Mouse (Mus musculus) CH12.LX (cell line): ENCODE measurements around the gene Asb16.

Experiments used
- CTCF ChIP-seq, 2 experiments: IDR thresholded peaks in 1 of 2; conservative IDR thresholded peaks in 1 of 2; 2 replicates each; pipeline ENCODE4 v1.5.1; 2011 to 2012; ENCODE audit warnings: low read depth in 2 of 2, low read length in 2 of 2, improper control_type of control experiment in 1 of 2, inconsistent platforms in 1 of 2, mild to moderate bottlenecking in 1 of 2, moderate library complexity in 1 of 2
- MAX ChIP-seq: IDR thresholded peaks from 2 replicates; pipeline ENCODE4 v1.6.1; 2011; ENCODE audit warnings: low read length, improper control_type of control experiment
- MEF2A ChIP-seq: IDR thresholded peaks from 2 replicates; pipeline ENCODE4 v1.6.1; 2014; ENCODE audit warnings: low read depth, mild to moderate bottlenecking, inconsistent platforms, low read length, improper control_type of control experiment, borderline replicate concordance
- POLR2A ChIP-seq: IDR thresholded peaks from 2 replicates; pipeline ENCODE4 v1.6.1; 2011; ENCODE audit warnings: low read depth, mild to moderate bottlenecking, improper control_type of control experiment, low read length
- SMC3 ChIP-seq: IDR thresholded peaks from 2 replicates; pipeline ENCODE4 v1.6.1; 2011; ENCODE audit warnings: low read depth, low read length, improper control_type of control experiment
- USF1 ChIP-seq: IDR thresholded peaks from 2 replicates; pipeline ENCODE4 v1.6.1; 2014; ENCODE audit warnings: low read depth, mild to moderate bottlenecking, inconsistent platforms, low read length, improper control_type of control experiment
- ZKSCAN1 ChIP-seq: IDR thresholded peaks from 2 replicates; pipeline ENCODE4 v1.6.1; 2012; ENCODE audit warnings: low read depth, inconsistent platforms, low read length, improper control_type of control experiment, borderline replicate concordance

DNA sequence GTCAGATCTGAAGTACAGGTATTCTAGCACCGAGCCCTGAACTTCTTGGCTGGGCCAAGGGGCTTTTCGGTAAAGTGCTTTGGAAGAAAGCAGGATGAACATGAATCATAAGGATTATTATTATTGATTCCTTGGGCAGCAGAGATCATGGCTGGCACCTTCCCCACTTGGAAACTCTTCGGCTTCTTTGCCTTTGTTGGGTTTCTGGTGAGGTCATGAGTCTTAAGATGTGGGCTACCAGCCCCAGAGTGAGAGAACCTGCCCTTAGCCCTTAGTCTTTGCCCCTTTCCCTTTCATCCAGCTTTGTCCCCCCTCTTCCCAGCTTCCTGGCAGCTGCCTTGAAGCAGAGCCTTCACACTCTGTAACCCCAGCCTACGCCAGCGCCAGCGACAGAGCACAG, 53.4 kb downstream of the Asb16 start:
- TF ChIP-seq MEF2A (no peak), CTCF (conservative IDR thresholded peaks at IDR 0.05 in 1 of 2, IDR thresholded peaks at IDR 0.05 in 1 of 2; ENCODE audit: low read depth in 2 of 2, low read length in 2 of 2) (no peak), POLR2A (no peak), USF1 (no peak), MAX (no peak), SMC3 (no peak), ZKSCAN1 (no peak)
